Mouse (Mus musculus) mesoderm, embryonic 11.5 days (tissue): ENCODE measurements around the gene Cacng7.

Source experiments
- DNase-seq: peaks from one replicate; pipeline ENCODE4 v3.0.0-alpha.2; 2012; ENCODE audit warnings: low read depth, low spot score

Cacng7 gene

GRCm38 (mm10) chr7:3345301-3345700, 12.5 kb downstream of the Cacng7 start:
- DNase-seq, result no peak

DNA sequence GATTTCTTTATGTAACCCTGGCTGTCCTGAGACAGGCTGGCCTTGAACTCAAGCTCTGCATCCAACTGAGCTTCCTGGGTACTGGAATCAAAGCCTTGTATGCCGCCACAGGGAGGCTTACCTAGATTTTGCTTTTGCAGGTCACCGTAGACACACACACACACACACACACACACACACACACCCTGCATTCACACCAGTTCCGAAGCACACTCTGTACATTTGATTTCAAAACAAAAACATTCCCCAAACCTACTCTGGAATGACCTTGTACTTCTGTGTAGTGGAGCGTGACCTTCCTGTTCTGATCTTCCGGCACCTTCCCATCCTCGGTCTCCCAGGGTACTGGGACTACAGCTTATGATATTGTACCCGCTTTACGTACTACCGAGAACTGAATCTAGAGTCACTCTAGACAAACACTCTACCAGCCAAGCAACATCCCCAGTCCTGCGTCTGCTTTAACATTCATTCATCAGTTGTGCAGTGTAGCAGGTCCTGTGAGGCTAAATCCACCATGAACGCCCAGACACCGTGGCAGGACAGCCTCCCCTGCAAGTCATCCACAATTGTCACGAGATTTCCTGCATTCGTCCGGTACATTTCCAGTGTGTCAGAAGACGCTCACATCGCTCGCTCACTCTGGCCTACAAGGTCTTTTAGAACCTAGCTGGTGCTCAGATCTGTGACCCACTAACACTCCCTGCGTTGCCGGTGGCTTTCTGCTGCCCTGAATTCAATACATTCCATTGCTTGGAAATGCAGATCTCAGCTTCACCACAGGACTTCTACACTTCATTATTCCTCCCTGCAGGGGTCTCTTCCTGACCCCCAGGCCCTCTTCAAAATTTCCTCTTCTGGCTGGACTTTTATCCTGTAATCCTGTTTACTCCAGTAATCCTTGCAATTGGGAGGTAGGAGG, 14.9 kb downstream of the Cacng7 start:
- DNase-seq, result no peak

- no peak for DNase-seq
Measured at GRCm38 (mm10) chr7:3348326-3348725, 15.6 kb downstream of the Cacng7 start.

GRCm38 (mm10) chr7:3349775-3350174, 17.0 kb downstream of the Cacng7 start:
- no peak for DNase-seq

DNA sequence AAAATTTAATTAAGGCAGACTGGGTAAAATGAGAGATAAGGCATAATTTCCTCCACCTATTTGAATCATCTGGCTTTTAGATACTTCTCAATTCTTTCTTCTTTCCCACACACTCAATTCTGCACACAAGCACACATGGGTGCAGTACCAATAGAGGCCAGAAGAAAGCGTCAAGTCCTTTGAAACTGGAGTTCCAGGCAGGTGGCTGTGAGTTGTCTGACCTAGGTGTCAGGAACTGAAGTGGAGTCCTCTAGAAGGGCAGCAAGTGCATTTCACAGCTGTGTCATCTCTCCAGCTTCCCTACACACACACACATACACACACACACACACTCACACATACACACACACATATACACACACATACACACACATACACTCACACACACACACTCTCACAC, 18.8 kb downstream of the Cacng7 start:
- DNase-seq, result no peak

GRCm38 (mm10) chr7:3354850-3355249, 22.1 kb downstream of the Cacng7 start:
- DNase-seq, result no peak

DNA sequence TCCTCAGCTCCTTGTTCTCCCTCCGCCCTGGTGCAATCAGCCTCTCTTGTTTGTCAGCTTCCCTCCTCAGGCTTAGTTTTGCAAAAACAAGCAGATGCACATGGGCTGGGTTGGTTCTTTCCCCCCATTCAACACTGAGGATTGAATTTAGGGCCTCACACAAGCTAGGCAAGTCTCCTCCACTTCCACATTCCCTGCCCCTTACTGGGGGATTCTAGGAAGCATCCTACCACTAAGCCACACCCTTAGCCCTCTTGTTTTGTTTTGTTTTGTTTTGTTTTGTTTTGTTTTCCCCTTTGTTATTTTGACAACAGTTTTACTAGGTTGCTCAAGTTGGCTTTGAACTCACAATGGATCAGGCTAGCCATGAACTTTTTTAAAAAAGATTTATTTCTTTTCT, 27.9 kb downstream of the Cacng7 start:
- DNase-seq, result no peak

- no peak for DNase-seq
Measured at GRCm38 (mm10) chr7:3365547-3366279, 33.0 kb downstream of the Cacng7 start.

DNA sequence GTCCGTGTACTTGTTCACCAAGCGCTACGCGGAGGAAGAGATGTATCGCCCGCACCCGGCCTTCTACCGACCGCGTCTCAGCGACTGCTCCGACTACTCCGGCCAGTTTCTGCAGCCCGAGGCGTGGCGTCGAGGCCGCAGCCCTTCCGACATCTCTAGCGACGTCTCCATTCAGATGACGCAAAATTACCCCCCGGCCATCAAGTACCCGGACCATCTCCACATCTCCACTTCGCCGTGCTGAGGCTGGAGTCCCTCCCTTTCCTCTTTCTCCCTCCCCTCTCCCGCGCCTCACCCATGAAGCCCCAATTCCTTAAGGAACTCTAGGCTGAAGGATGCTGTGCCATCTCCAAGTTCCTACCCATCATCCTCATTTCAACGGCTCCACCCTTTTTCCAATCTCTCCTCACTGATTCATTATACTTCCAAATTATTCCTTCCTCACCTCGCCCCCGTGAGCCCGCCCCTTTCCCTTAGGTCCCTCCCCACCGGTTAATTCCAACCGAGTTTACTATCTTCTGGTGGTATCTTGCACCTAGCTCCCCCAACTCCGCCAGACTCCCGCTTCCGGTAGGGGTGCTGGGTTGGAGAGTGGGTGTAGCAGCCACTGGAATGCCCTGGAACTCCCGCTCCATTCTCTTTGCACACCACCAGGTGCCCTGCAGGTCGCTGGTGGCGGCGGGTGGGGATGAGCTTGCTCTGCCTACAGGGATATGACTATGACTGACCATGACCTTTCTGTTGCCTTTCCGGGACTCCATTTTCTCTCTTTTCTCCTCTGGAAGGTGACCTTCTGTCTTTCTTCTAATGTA, 34.2 kb downstream of the Cacng7 start:
- DNase-seq, result no peak

GRCm38 (mm10) chr7:3367569-3367968, 34.8 kb downstream of the Cacng7 start:
- DNase-seq, result no peak

DNA sequence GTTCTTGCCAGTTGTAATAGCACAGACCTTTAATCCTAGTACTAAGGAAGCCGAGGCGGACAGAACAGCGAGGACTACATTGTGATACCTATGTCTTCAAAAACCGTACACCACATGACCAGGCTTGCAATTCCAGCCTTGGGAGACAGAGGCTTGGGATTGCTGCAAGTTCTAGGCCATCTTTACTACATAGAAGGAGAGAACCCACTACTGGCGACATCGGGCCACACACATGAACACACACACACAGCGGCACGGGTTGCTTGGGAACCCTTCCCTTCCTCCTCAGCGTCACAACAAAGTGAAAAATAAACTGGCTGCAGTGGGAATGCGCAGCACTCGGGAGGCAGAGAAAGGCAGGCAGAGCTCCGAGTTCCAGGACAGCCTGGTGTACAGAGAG, 35.6 kb downstream of the Cacng7 start:
- no peak for DNase-seq

DNA sequence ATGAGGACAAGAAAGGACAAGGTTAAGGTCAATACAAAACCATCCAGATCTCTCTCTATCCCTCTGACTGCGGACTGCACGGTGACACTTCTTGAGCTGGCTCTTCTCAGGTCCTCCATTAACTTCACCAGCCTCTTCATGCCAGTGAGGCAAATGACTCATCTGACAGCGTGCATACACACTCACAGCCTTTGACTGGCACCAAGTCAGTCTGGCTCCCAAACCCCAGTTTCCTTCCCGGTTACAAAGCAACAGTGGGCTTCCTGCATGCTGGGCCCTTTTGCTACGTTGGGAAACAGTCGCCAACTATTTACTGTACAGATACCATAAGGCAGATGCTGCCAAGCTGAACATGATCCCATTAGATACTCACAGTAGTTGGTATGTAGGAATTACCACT, 36.4 kb downstream of the Cacng7 start:
- DNase-seq, result no peak

GRCm38 (mm10) chr7:3370407-3370806, 37.7 kb downstream of the Cacng7 start:
- no peak for DNase-seq

DNA sequence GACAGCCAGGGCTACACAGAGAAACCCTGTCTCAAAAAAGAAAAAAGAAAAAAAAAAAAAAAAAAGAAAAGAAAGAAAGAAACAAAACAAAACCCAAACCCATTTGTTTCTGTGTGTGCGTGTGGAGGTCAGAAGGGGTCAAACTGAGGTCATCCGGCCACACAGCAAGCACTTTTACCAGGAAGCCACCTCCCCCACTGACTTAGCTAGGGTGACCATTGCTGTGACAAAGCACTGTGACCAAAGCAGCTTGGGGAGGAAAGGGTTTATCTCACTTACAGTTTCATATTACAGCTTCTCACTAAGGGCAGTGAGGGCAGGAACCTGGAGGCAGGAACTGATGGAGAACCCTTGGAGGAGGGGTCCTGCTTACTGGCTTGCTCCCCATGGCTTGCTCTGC, 39.6 kb downstream of the Cacng7 start:
- DNase-seq, result no peak

DNA sequence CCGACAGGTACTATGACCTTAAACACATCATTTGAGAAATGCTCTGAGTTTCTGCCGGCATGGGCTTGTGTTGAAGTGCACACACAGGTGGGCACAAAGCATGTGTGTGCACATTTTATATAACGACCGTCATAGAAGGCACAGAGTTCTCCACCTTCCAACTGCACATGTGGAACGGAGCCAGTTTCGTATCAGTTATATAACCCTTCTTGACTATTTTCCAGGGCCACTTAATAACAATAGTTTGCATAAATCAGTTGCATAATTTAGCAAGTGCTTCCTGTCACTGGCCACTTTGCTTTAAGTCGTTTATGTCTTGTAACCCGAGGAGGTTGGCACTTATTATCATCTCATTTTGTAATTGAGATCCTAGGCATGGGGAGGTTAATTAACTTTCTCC, 41.0 kb downstream of the Cacng7 start:
- no peak for DNase-seq

DNA sequence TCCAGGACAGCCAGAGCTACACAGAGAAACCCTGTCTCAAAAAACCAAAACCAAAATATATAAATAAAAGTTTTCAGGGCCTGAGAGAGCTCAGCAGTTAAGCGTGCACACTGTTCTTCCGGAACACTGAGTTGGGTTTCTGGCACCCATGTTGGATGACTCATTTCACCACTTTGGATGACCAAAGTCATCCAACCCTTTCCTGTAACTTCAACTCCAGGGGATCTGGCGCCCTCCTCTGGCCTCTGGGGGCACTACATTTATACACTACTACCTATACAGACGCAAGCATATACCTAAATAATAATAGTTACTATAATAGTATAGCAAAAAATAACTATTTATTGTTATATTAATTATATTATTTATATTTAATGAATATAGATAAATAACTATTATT, 44.1 kb downstream of the Cacng7 start:
- no peak for DNase-seq

DNA sequence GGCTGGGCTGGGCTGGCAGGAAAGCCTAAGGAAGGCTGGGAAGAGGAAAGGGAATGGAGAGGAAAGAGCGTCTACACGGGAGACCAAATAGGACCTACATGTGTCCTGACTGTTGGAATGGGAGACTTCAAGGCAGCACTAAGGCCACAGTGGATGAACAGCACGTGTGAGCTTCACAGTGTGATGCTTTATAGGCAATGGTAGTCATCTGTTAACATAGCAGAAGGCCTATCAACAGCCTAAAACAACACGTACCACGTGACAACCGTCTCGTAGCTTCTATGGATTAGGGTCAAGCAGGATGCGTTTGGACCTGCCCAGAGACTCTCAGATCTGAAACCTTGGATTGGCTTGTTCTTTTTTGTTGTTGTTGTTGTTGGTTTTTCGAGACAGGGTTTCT, 49.4 kb downstream of the Cacng7 start:
- no peak for DNase-seq

DNA sequence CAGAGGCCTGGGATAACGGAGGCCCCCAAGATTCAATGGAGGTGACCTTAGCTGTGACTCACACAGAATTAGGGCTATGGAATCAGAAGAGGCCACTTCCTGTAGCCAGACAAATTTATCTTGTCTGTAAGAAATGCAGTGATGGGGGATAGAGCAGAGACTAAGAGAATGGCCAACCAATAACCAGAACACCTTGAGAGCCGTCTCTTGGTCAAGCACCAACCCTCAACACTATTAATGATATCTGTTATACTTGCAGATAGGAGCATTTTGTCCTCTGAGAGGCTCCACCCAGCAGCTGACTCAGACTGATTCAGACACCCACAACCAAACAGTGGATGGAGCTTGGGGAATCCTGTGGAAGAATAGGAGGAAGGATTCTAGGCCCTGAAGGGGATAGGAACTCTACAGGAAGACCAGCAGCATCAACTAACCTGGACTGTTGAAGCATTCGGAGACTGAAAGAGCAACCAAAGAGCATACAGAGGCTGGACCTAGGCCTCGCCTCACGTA, 52.1 kb downstream of the Cacng7 start:
- DNase-seq, result no peak

DNA sequence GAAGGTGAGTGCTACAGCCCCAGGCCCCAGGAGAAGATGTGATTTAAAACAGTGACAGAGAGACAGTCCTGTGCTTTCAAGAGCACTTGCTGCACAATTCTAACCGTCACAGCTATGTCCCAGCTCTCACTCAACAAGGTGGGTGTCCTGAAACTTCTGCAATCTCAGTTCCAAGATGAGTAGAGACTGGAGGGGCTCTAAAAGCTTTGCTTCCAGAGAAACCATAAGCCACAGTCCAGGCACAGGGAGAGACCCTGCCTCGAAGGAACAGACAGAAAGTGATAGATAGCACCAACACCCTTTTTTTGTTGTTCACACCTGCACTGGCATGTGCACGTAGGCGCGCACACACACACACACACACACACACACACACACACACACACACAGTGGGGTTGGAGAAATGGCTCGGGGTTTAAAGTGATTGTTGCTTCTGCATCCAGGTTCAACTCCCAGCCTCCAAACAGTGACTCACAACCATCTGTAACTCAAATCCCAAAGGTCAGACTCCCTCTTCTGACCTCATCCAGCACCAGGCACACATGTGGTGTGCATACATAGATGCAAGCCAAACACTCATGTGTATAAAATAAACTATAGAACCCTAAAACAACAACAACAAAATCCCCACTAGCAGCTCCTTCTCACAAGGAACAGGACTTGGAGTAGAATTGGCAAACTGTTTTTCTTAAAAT, 53.4 kb downstream of the Cacng7 start:
- DNase-seq, result no peak

DNA sequence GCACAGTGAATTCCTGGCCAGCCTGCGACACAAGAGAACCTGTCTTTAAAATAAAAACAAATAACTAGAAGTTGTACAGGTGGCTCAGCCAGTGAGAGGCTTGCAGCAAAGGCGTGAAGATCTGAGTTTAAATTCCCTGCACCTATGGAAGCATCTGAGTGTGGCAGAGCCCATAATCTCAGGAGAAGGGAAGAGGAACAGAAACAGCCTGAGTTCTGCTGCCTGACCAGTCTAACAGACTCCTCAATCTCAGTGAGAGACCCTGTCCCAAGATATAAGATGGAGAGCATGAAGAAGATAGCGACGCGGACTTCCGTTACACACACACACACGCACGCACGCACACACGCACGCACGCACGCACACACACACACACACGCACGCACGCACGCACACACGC, 55.0 kb downstream of the Cacng7 start:
- no peak for DNase-seq

- DNase-seq, result no peak
Measured at GRCm38 (mm10) chr7:3388885-3389284, 56.1 kb downstream of the Cacng7 start.
